Mouse (Mus musculus): Measurements from ENCODE around the gene Ccdc124. TPM values are rescaled to one million over a fixed set of nuclear protein-coding genes. Genes with fewer than 3 reads are reported as not detected.
"Not testable (repeated sequence)": the region's sequence is repeated elsewhere in the genome, so short reads cannot be mapped to it uniquely, and the experiment has no call there.

Gene Ccdc124
- total and polyA plus RNA-seq, 3 experiments = 36.2 to 82.0 (median 58.7) TPM

GRCm38 (mm10) chr8:70823802-70824201 lies 49.9 kb downstream of the Ccdc124 start:
- no peak overlapping the region for H3K27ac ChIP-seq (ENCODE audit: insufficient read depth, low read depth)
- H3K9me3 ChIP-seq (replicated peaks; ENCODE audit: low read length) = peaks cover 3% of the 10 kb centered on the region
- H3K4me1 ChIP-seq (ENCODE audit: control insufficient read depth in 1 of 2, insufficient read depth in 2 of 2) = no peaks in the 10 kb centered on the region
- H3K4me2 ChIP-seq (ENCODE audit: insufficient read depth, low read depth, poor library complexity, severe bottlenecking) = no peak overlapping the region
- dilution Hi-C loops (cut with MboI; ENCODE audit: extremely low pct_ligation_motif_present, extremely low pct_unique_long_range_greater_than_20kb, low sequenced_read_pairs) (no loop called here), in situ Hi-C loops (cut with MboI; ENCODE audit: low pct_ligation_motif_present, low pct_unique_long_range_greater_than_20kb, low sequenced_read_pairs) (no loop called here)
- no peaks in the 10 kb centered on the region for H3K79me2 ChIP-seq (replicated peaks; ENCODE audit: control insufficient read depth, extremely low read depth, insufficient read depth, poor library complexity, severe bottlenecking)
- H3K36me3 ChIP-seq (replicated peaks in 1 of 2; ENCODE audit: control insufficient read depth in 1 of 2, insufficient read depth in 1 of 2, low read length in 1 of 2) = peaks cover 19 to 34% of the 10 kb centered on the region in 2 experiments
- no peak overlapping the region for H3K4me3 ChIP-seq (replicated peaks in 1 of 3; ENCODE audit: low read depth in 2 of 3, low read length in 2 of 3, poor library complexity in 1 of 3)
- no peaks in the 10 kb centered on the region for H3K27me3 ChIP-seq (replicated peaks)
- TF ChIP-seq MAZ (IDR thresholded peaks at IDR 0.05; ENCODE audit: low read depth, low read length) (no peak), HCFC1 (IDR thresholded peaks at IDR 0.05; ENCODE audit: low read depth, low read length) (no peak), JUN (IDR thresholded peaks at IDR 0.05; ENCODE audit: insufficient read depth, low read depth, low read length) (no peak), GABPA (IDR thresholded peaks at IDR 0.05; ENCODE audit: insufficient replicate concordance, low read depth, low read length) (no peak), KAT2A (IDR thresholded peaks at IDR 0.05; ENCODE audit: insufficient replicate concordance, low read length) (no peak), TBP (conservative IDR thresholded peaks at IDR 0.05; ENCODE audit: low read depth, low read length) (no peak), MXI1 (IDR thresholded peaks at IDR 0.05; ENCODE audit: low read depth, low read length) (no peak), E2F4 (IDR thresholded peaks at IDR 0.05; ENCODE audit: insufficient replicate concordance, low read depth, low read length) (no peak), ZNF384 (IDR thresholded peaks at IDR 0.05; ENCODE audit: low read depth, low read length) (no peak), SIN3A (IDR thresholded peaks at IDR 0.05; ENCODE audit: low read length) (no peak), MAX (IDR thresholded peaks at IDR 0.05; ENCODE audit: low read length) (no peak)
- DNase-seq (ENCODE audit: extremely low read depth) = no peak
- no peak overlapping the region for H3K9ac ChIP-seq (ENCODE audit: insufficient read depth, low read depth)

GRCm38 (mm10) chr8:70822594-70822993 lies 51.1 kb downstream of the Ccdc124 start:
- H3K9ac ChIP-seq (ENCODE audit: insufficient read depth, low read depth); H3K4me3 ChIP-seq (replicated peaks in 1 of 3; ENCODE audit: low read depth in 2 of 3, low read length in 2 of 3, poor library complexity in 1 of 3); in situ Hi-C loops (cut with MboI; ENCODE audit: low pct_ligation_motif_present, low pct_unique_long_range_greater_than_20kb, low sequenced_read_pairs); H3K27ac ChIP-seq (ENCODE audit: insufficient read depth, low read depth); H3K27me3 ChIP-seq (replicated peaks); dilution Hi-C loops (cut with MboI; ENCODE audit: extremely low pct_ligation_motif_present, extremely low pct_unique_long_range_greater_than_20kb, low sequenced_read_pairs); H3K4me2 ChIP-seq (ENCODE audit: insufficient read depth, low read depth, poor library complexity, severe bottlenecking); H3K9me3 ChIP-seq (replicated peaks; ENCODE audit: low read length); DNase-seq (ENCODE audit: extremely low read depth); H3K79me2 ChIP-seq (replicated peaks; ENCODE audit: control insufficient read depth, extremely low read depth, insufficient read depth, poor library complexity, severe bottlenecking); H3K4me1 ChIP-seq (ENCODE audit: control insufficient read depth in 1 of 2, insufficient read depth in 2 of 2): not testable (repeated sequence)
- peaks cover 22 to 40% of the 10 kb centered on the region in 2 experiments for H3K36me3 ChIP-seq (replicated peaks in 1 of 2; ENCODE audit: control insufficient read depth in 1 of 2, insufficient read depth in 1 of 2, low read length in 1 of 2)

GRCm38 (mm10) chr8:70821992-70822391 lies 51.7 kb downstream of the Ccdc124 start:
- H3K4me3 ChIP-seq (replicated peaks in 1 of 3; ENCODE audit: low read depth in 2 of 3, low read length in 2 of 3, poor library complexity in 1 of 3) = no peak overlapping the region
- H3K79me2 ChIP-seq (replicated peaks; ENCODE audit: control insufficient read depth, extremely low read depth, insufficient read depth, poor library complexity, severe bottlenecking) = no peaks in the 10 kb centered on the region
- no peak overlapping the region for H3K9ac ChIP-seq (ENCODE audit: insufficient read depth, low read depth)
- peaks cover 24 to 43% of the 10 kb centered on the region in 2 experiments for H3K36me3 ChIP-seq (replicated peaks in 1 of 2; ENCODE audit: control insufficient read depth in 1 of 2, insufficient read depth in 1 of 2, low read length in 1 of 2)
- dilution Hi-C loops (cut with MboI; ENCODE audit: extremely low pct_ligation_motif_present, extremely low pct_unique_long_range_greater_than_20kb, low sequenced_read_pairs) (no loop called here), in situ Hi-C loops (cut with MboI; ENCODE audit: low pct_ligation_motif_present, low pct_unique_long_range_greater_than_20kb, low sequenced_read_pairs) (no loop called here)
- TF ChIP-seq MXI1 (IDR thresholded peaks at IDR 0.05; ENCODE audit: low read depth, low read length) (no peak), ETS1 (conservative IDR thresholded peaks at IDR 0.05; ENCODE audit: low read depth, low read length) (no peak), PAX5 (IDR thresholded peaks at IDR 0.05; ENCODE audit: low read length) (no peak), HCFC1 (IDR thresholded peaks at IDR 0.05; ENCODE audit: low read depth, low read length) (no peak), CHD2 (IDR thresholded peaks at IDR 0.05; ENCODE audit: low read length) (no peak)
- peaks cover 2% of the 10 kb centered on the region for H3K9me3 ChIP-seq (replicated peaks; ENCODE audit: low read length)
- H3K27me3 ChIP-seq (replicated peaks) = no peaks in the 10 kb centered on the region
- H3K27ac ChIP-seq (ENCODE audit: insufficient read depth, low read depth) = no peak overlapping the region
- no peaks in the 10 kb centered on the region for H3K4me1 ChIP-seq (ENCODE audit: control insufficient read depth in 1 of 2, insufficient read depth in 2 of 2)
- no peak overlapping the region for H3K4me2 ChIP-seq (ENCODE audit: insufficient read depth, low read depth, poor library complexity, severe bottlenecking)
- DNase-seq (ENCODE audit: extremely low read depth) = no peak

All from CH12.LX (cell line).